Mouse (Mus musculus) monocyte, adult 5-6 weeks (primary cell): ENCODE measurements around the gene Zfp354b. TPM values are rescaled to one million over a fixed set of nuclear protein-coding genes. Genes with fewer than 3 reads are reported as not detected.
A peak's percentile ranks its signal among the peaks of the same experiment; 100 is the strongest.

ENCODE experiments used
- ATAC-seq: fragments of 153-309, 156-312 bp; replicated peaks from 2 replicates; pipeline ENCODE4 v1.8.0; 2017; ENCODE audit warnings: mild to moderate bottlenecking; ENCODE audit not compliant: low TSS enrichment, insufficient number of reproducible peaks, severe bottlenecking, poor library complexity, low FRiP score
- total RNA-seq: library from RNA; stranded (forward); fragments of 200-1000, 200-491, 200-594 nt; gene quantifications from 3 replicates; pipeline ENCODE4 v1.2.3, GENCODE M21; 2017

Zfp354b gene
- total RNA-seq = not detected in 3 replicates

- ATAC-seq = no peak
Observed at GRCm38 (mm10) chr11:50931451-50931866, at the start of gene Zfp354b. Zfp354b (minus strand) TSS chr11:50931633.

GRCm38 (mm10) chr11:50977216-50977615 lies 45.8 kb upstream of the Zfp354b start:
- no peak for ATAC-seq

GRCm38 (mm10) chr11:50966230-50966629 lies 34.8 kb upstream of the Zfp354b start, which contains the start of gene Olfr1378:
Olfr1378 (plus strand) TSS chr11:50966530.
- ATAC-seq = no peak

GRCm38 (mm10) chr11:50964886-50965285 lies 33.5 kb upstream of the Zfp354b start:
- ATAC-seq = no peak

- ATAC-seq = no peak
Observed at GRCm38 (mm10) chr11:50953665-50954064, 22.2 kb upstream of the Zfp354b start, which contains the start of gene Prop1. Prop1 (minus strand) TSS chr11:50953765.

- no peak for ATAC-seq
Observed at GRCm38 (mm10) chr11:50952290-50952689, 20.9 kb upstream of the Zfp354b start.

GRCm38 (mm10) chr11:50943506-50943905 lies 12.1 kb upstream of the Zfp354b start, which contains the start of gene 4933414I15Rik:
4933414I15Rik (minus strand) TSS chr11:50943765.
- ATAC-seq = no peak

- ATAC-seq = no peak
Observed at GRCm38 (mm10) chr11:50942386-50942785, 11.0 kb upstream of the Zfp354b start.

- no peak for ATAC-seq
Observed at GRCm38 (mm10) chr11:50939621-50940366, 8.4 kb upstream of the Zfp354b start.

- ATAC-seq = no peak
Observed at GRCm38 (mm10) chr11:50938435-50938834, 7.0 kb upstream of the Zfp354b start.

GRCm38 (mm10) chr11:50932040-50932439 lies 607 bp upstream of the Zfp354b start:
- ATAC-seq = no peak

GRCm38 (mm10) chr11:50931021-50931420 lies 412 bp downstream of the Zfp354b start:
- 0 out of 2 replicates have a peak, but pooled peaks have one; percentile 9 for ATAC-seq

- no peak for ATAC-seq
Observed at GRCm38 (mm10) chr11:50930469-50931014, 891 bp downstream of the Zfp354b start.

- no peak for ATAC-seq
Observed at GRCm38 (mm10) chr11:50915671-50916320, 15.6 kb downstream of the Zfp354b start, which contains the start of gene Zfp2. Zfp2 (minus strand) TSS chr11:50916165.

- no peak for ATAC-seq
Observed at GRCm38 (mm10) chr11:50914461-50914860, 17.0 kb downstream of the Zfp354b start.

- ATAC-seq = no peak
Observed at GRCm38 (mm10) chr11:50913301-50913700, 18.1 kb downstream of the Zfp354b start.

GRCm38 (mm10) chr11:50908136-50908535 lies 23.3 kb downstream of the Zfp354b start:
- no peak for ATAC-seq

GRCm38 (mm10) chr11:50897359-50897758 lies 34.1 kb downstream of the Zfp354b start:
- ATAC-seq = no peak

- no peak for ATAC-seq
Observed at GRCm38 (mm10) chr11:50892441-50892840, 39.0 kb downstream of the Zfp354b start.
